Mouse (Mus musculus) hematopoietic stem cell, adult 5-6 weeks (primary cell): ENCODE measurements around the gene Gpr35. TPM values are rescaled to one million over a fixed set of nuclear protein-coding genes. Genes with fewer than 3 reads are reported as not detected.

Experiments
- ATAC-seq, 2 experiments: fragments of 125-278 bp in 1 of 2; replicated peaks in 1 of 2; 2 replicates each; pipeline ENCODE4 v1.8.0; 2016 to 2017; ENCODE audit warnings: inconsistent platforms in 2 of 2, mild to moderate bottlenecking in 2 of 2, moderate number of reproducible peaks in 2 of 2, low read depth in 1 of 2, moderate TSS enrichment in 1 of 2; ENCODE audit not compliant: low FRiP score in 2 of 2, poor library complexity in 2 of 2, severe bottlenecking in 2 of 2, insufficient read depth in 1 of 2, low TSS enrichment in 1 of 2
- total RNA-seq: library from RNA; stranded (forward); fragments of 172-1452, 232-1000 nt; gene quantifications from 2 replicates; pipeline ENCODE4 v1.2.3, GENCODE M21; 2017

Gpr35 gene
- total RNA-seq, 1 experiment from 2014 or later: 1.5 TPM

DNA sequence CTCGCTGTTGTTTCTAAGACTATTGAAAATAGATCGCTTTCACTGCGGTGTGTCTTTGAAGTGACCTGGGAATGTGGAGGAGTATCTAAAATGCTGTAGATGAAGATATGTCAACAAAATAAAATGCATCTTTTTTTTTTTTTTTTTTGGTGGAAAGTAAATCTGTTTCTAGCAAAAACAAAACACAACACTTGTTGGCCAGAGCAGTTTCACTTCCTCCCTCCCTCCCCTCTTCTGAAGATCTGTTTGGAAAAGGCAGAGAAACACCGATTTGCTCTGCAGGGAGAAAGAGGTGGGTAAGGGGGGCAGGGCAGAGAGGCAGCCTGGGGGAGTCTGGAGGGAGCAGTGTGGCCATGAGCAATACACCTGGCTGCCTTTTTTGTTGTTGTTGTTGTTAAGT, 62.7 kb downstream of the Gpr35 start:
- no peak for ATAC-seq

DNA sequence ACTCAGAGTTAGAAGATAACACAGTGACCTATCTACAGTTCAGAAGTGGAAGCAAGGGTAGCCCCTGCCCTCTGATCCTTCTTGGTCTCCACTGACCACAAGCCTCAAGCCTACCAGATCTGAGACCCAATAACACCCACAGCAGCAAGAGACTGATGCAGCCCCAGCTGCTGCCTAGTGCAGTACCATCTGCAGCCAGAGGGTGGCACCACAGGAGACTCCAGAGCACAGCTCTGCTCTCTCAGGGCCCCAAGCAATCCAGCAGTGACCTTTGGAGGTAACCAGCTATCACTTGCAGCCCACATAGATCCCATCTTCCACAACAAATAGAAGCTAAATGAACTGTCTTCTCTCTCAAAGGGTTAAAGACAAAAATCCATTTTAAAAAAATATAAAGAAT, 63.8 kb downstream of the Gpr35 start:
- peak; percentile 70 to 88; a peak in 3 of 4 replicates for ATAC-seq

DNA sequence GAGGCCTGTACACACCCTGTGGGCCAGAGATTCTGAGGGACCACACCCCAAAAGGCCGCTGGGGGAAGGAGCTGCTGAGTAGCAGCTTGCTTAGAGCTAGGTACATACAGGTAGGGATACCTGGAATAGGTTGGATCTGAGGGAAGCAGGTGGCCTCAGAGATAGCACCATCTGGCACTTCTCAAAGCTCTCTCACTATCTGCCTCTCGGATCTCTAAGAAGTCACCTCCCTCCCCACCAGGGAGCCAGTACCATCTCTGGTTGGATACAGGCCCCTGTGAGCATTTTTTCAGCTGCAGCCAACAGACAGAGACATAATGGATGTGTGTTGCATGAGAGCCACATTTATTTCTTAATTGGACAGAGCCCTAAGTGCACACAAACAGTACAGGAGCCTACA, 64.5 kb downstream of the Gpr35 start:
- no peak for ATAC-seq

GRCm38 (mm10) chr1:93018716-93019115, 68.1 kb downstream of the Gpr35 start:
- no peak for ATAC-seq

DNA sequence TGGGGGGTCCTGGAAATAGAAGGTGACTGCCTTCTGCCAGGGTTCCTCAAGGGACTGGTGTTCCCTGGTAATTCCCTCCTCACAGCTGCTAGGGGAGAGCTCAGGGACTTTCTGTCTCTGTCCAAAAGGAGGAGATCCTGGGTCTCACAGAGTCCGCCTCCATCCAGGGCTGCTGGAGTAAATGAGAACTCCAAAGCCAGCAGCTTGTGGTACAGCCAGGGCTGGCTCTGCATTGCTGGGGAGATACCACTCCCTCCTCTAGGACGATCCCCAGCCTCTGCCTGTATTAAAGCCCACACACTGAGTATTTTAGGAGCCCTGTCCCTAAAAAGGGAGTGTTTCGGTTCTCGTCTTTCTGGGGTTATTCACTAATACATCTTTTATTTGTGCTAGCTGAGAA, 69.9 kb downstream of the Gpr35 start:
- no peak for ATAC-seq

- ATAC-seq: no peak
These were observed 75.9 kb downstream of the Gpr35 start for GRCm38 (mm10) chr1:93026600-93026999.

- ATAC-seq: peak in 1 of 2 experiments; percentile 50; a peak in 1 of 4 replicates
These were observed 78.7 kb downstream of the Gpr35 start for GRCm38 (mm10) chr1:93029387-93029786.

- ATAC-seq: no peak
These were observed 79.4 kb downstream of the Gpr35 start for GRCm38 (mm10) chr1:93030060-93030459.

GRCm38 (mm10) chr1:93031199-93031598, 80.5 kb downstream of the Gpr35 start:
- ATAC-seq: no peak

DNA sequence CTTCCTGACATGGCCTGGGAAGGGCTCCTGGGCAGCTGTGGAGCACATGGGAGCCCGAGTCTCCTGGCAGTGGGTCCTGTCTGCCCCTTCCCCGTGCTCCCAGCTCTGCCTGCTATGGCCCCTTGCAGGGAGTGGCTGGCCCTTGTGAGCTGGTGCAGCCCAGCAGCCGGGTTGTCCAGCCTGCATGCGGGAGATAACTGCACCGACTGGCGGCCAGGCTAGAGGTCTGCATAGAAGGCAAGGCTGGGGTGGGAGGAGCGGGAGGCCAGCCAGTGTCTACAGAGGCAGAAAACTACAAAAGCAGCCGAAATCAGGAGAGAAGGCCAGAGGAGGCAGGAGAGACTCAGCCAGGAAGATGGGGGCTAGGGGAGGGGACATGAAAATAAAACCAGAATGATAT, 83.3 kb downstream of the Gpr35 start:
- no peak for ATAC-seq

DNA sequence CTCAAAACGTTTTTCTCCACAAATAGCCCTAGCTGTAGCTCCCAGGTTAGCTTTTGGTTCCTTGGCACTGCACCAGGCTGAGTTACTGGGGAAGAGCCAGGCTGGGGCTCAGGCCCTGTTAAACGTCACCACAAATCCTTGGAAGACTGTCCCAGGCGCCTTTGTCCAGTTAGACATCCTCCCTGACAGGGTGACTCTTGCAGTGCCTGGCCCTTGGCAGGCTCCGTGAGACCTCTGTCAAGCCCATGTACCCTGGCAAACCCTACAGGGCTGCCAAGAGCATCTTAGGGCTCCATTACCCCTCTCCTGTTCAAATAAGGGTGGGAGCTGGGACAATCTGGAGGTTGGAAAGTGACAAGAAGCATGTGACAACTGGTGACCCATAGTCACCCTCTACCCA, 85.3 kb downstream of the Gpr35 start:
- ATAC-seq: no peak

Other genes with a start within 250 kb of the Gpr35 start
- gene Gpc1, start 119.2 kb upstream of the Gpr35 start, total RNA-seq: 1.9 and 11.2 TPM in 2 replicates
- gene Ankmy1, start 48.0 kb upstream of the Gpr35 start, total RNA-seq: not detected in 2 replicates
- 4.4 and 6.1 TPM in 2 replicates for gene Dusp28, start 43.9 kb upstream of the Gpr35 start, total RNA-seq
- 11.6 and 21.4 TPM in 2 replicates for gene Rnpepl1, start 40.1 kb upstream of the Gpr35 start, total RNA-seq
- 9.8 and 17.3 TPM in 2 replicates for gene Capn10, start 16.5 kb upstream of the Gpr35 start, total RNA-seq
- not detected in 2 replicates for gene Aqp12, start 55.5 kb downstream of the Gpr35 start, total RNA-seq
- gene Kif1a, start 151.1 kb downstream of the Gpr35 start, total RNA-seq: not detected in 2 replicates
- not detected in 2 replicates for gene Agxt, start 184.4 kb downstream of the Gpr35 start, total RNA-seq
- gene 2310007B03Rik, start 210.1 kb downstream of the Gpr35 start, total RNA-seq: not detected in 2 replicates
- 0.10 TPM in 1 of 2 replicates, not detected in the other for gene Crocc2, start 217.9 kb downstream of the Gpr35 start, total RNA-seq